Mouse (Mus musculus): ENCODE results near the gene Itk.

DNA sequence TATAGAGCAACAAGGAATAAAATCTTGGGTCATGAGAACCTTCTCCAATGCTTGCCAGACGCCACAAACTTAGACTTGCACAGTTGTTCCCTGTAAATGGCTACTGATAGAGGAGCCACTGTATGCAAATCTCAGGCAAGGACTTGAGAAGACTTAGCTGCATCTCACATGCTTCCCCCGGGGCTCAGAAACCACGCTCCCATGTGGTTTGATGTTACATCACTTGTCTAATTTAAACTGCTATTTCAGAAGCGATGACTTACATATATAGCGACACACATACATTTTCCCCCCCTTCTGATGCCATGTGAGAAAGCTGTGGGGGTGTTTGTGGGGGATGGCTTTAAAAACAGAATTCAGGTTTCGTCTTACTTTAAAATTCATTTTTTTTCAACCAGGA lies 75.5 kb downstream of the Itk start:
- TF ChIP-seq CTCF (IDR thresholded peaks at IDR 0.05; ENCODE audit: control insufficient read depth, insufficient read depth, insufficient read length) (no peak), MAX (IDR thresholded peaks at IDR 0.05) (no peak), USF1 (IDR thresholded peaks at IDR 0.05; ENCODE audit: low read depth) (no peak), CEBPB (IDR thresholded peaks at IDR 0.05; ENCODE audit: low read depth) (no peak), MYOG (IDR thresholded peaks at IDR 0.05; ENCODE audit: control insufficient read depth, extremely low read depth, insufficient read length) (no peak), MYOD1 (IDR thresholded peaks at IDR 0.05; ENCODE audit: control insufficient read depth, insufficient read length, low read depth) (no peak), FOSL1 (IDR thresholded peaks at IDR 0.05; ENCODE audit: insufficient read depth, low read length, poor library complexity, severe bottlenecking) (no peak)
